Mouse (Mus musculus): Measurements from ENCODE around the gene Inpp5b. TPM values are rescaled to one million over a fixed set of nuclear protein-coding genes. Genes with fewer than 3 reads are reported as not detected.
A peak's percentile ranks its signal among the peaks of the same experiment; 100 is the strongest.
"Not testable (repeated sequence)": the region's sequence is repeated elsewhere in the genome, so short reads cannot be mapped to it uniquely, and the experiment has no call there.

The Inpp5b gene
- polyA plus RNA-seq, 1 experiment: 26.7 TPM

- Histone ChIP-seq H3K36me3 (ENCODE audit: control insufficient read depth, insufficient read depth, low read length) (peaks cover 7% of the 10 kb centered on the region), H3K27ac (ENCODE audit: insufficient read depth, low read depth, low read length) (no peak overlapping the region), H3K4me3 (ENCODE audit: low read depth, low read length) (no peak overlapping the region), H3K4me1 (ENCODE audit: control insufficient read depth, insufficient read depth, insufficient read length, low read length) (peaks cover 12% of the 10 kb centered on the region), H3K27me3 (ENCODE audit: control insufficient read depth, insufficient read depth, low read length) (no peaks in the 10 kb centered on the region)
- WGBS: 82% methylated on average over 6 of the region's 6 CpGs
- TF ChIP-seq POLR2A (IDR thresholded peaks at IDR 0.05; ENCODE audit: low read depth, low read length) (no peak), CTCF (IDR thresholded peaks at IDR 0.05; ENCODE audit: extremely low read depth, insufficient read length, insufficient replicate concordance, low read depth, low read length) (no peak)
These were observed 29.0 kb upstream of the Inpp5b start for GRCm38 (mm10) chr4:124712618-124713017.

GRCm38 (mm10) chr4:124713850-124714249, 27.8 kb upstream of the Inpp5b start:
- WGBS: 67% methylated on average over 5 of the region's 5 CpGs
- H3K4me3 ChIP-seq (ENCODE audit: low read depth, low read length); H3K27me3 ChIP-seq (ENCODE audit: control insufficient read depth, insufficient read depth, low read length); H3K27ac ChIP-seq (ENCODE audit: insufficient read depth, low read depth, low read length): not testable (repeated sequence)
- Histone ChIP-seq H3K36me3 (ENCODE audit: control insufficient read depth, insufficient read depth, low read length) (peaks cover 16% of the 10 kb centered on the region), H3K4me1 (ENCODE audit: control insufficient read depth, insufficient read depth, insufficient read length, low read length) (peaks cover 11% of the 10 kb centered on the region)

GRCm38 (mm10) chr4:124714545-124715481, 26.8 kb upstream of the Inpp5b start, which contains the start of gene Sf3a3:
Sf3a3 (plus strand) TSS chr4:124714776.
- Histone ChIP-seq H3K27me3 (ENCODE audit: control insufficient read depth, insufficient read depth, low read length) (no peaks in the 10 kb centered on the region), H3K27ac (ENCODE audit: insufficient read depth, low read depth, low read length) (no peak within 1 kb of the TSS), H3K4me1 (ENCODE audit: control insufficient read depth, insufficient read depth, insufficient read length, low read length) (peaks cover 5% of the 10 kb centered on the region), H3K4me3 (ENCODE audit: low read depth, low read length) (peak within 1 kb of the TSS; percentile 86), H3K36me3 (ENCODE audit: control insufficient read depth, insufficient read depth, low read length) (peaks cover 25% of the 10 kb centered on the region)
- under 1% methylated on average over 57 of the region's 57 CpGs for WGBS
- TF ChIP-seq POLR2A (IDR thresholded peaks at IDR 0.05; ENCODE audit: low read depth, low read length): no peak; the same call in 1 of the 2 replicates
- peak; percentile 77 for TF ChIP-seq CTCF (IDR thresholded peaks at IDR 0.05; ENCODE audit: extremely low read depth, insufficient read length, insufficient replicate concordance, low read depth, low read length)

- Histone ChIP-seq H3K36me3 (ENCODE audit: control insufficient read depth, insufficient read depth, low read length) (peaks cover 48% of the 10 kb centered on the region), H3K4me3 (ENCODE audit: low read depth, low read length) (no peak overlapping the region), H3K27ac (ENCODE audit: insufficient read depth, low read depth, low read length) (no peak overlapping the region), H3K27me3 (ENCODE audit: control insufficient read depth, insufficient read depth, low read length) (no peaks in the 10 kb centered on the region), H3K4me1 (ENCODE audit: control insufficient read depth, insufficient read depth, insufficient read length, low read length) (peaks cover 3% of the 10 kb centered on the region)
- 94% methylated on average over 4 of the region's 4 CpGs for WGBS
- no peak for TF ChIP-seq CTCF (IDR thresholded peaks at IDR 0.05; ENCODE audit: extremely low read depth, insufficient read length, insufficient replicate concordance, low read depth, low read length)
- TF ChIP-seq POLR2A (IDR thresholded peaks at IDR 0.05; ENCODE audit: low read depth, low read length): no peak
These were observed 22.5 kb upstream of the Inpp5b start for GRCm38 (mm10) chr4:124719101-124719500.

- Histone ChIP-seq H3K36me3 (ENCODE audit: control insufficient read depth, insufficient read depth, low read length) (peaks cover 68% of the 10 kb centered on the region), H3K27me3 (ENCODE audit: control insufficient read depth, insufficient read depth, low read length) (no peaks in the 10 kb centered on the region), H3K4me3 (ENCODE audit: low read depth, low read length) (no peak overlapping the region), H3K4me1 (ENCODE audit: control insufficient read depth, insufficient read depth, insufficient read length, low read length) (no peaks in the 10 kb centered on the region), H3K27ac (ENCODE audit: insufficient read depth, low read depth, low read length) (no peak overlapping the region)
- WGBS: 92% methylated on average over 6 of the region's 6 CpGs
- TF ChIP-seq POLR2A (IDR thresholded peaks at IDR 0.05; ENCODE audit: low read depth, low read length): no peak
- TF ChIP-seq CTCF (IDR thresholded peaks at IDR 0.05; ENCODE audit: extremely low read depth, insufficient read length, insufficient replicate concordance, low read depth, low read length): no peak
These were observed 15.5 kb upstream of the Inpp5b start for GRCm38 (mm10) chr4:124726121-124726520.

GRCm38 (mm10) chr4:124736952-124737351, 4.7 kb upstream of the Inpp5b start:
- Histone ChIP-seq H3K4me3 (ENCODE audit: low read depth, low read length) (no peak overlapping the region), H3K27me3 (ENCODE audit: control insufficient read depth, insufficient read depth, low read length) (no peaks in the 10 kb centered on the region), H3K36me3 (ENCODE audit: control insufficient read depth, insufficient read depth, low read length) (peaks cover under 1% of the 10 kb centered on the region; the same call in 1 of the 2 replicates), H3K4me1 (ENCODE audit: control insufficient read depth, insufficient read depth, insufficient read length, low read length) (peaks cover 6% of the 10 kb centered on the region; the same call in 1 of the 2 replicates), H3K27ac (ENCODE audit: insufficient read depth, low read depth, low read length) (no peak overlapping the region)
- no peak for TF ChIP-seq POLR2A (IDR thresholded peaks at IDR 0.05; ENCODE audit: low read depth, low read length)
- TF ChIP-seq CTCF (IDR thresholded peaks at IDR 0.05; ENCODE audit: extremely low read depth, insufficient read length, insufficient replicate concordance, low read depth, low read length): no peak
- WGBS: 84% methylated on average over 2 of the region's 2 CpGs

- Histone ChIP-seq H3K4me1 (ENCODE audit: control insufficient read depth, insufficient read depth, insufficient read length, low read length) (peaks cover 6% of the 10 kb centered on the region; the same call in 1 of the 2 replicates), H3K36me3 (ENCODE audit: control insufficient read depth, insufficient read depth, low read length) (no peaks in the 10 kb centered on the region; the same call in 1 of the 2 replicates), H3K27me3 (ENCODE audit: control insufficient read depth, insufficient read depth, low read length) (no peaks in the 10 kb centered on the region), H3K27ac (ENCODE audit: insufficient read depth, low read depth, low read length) (no peak overlapping the region), H3K4me3 (ENCODE audit: low read depth, low read length) (peak overlapping the region; percentile 14; the same call in 1 of the 2 replicates)
- WGBS: 72% methylated on average over 5 of the region's 5 CpGs
- no peak for TF ChIP-seq POLR2A (IDR thresholded peaks at IDR 0.05; ENCODE audit: low read depth, low read length)
- no peak for TF ChIP-seq CTCF (IDR thresholded peaks at IDR 0.05; ENCODE audit: extremely low read depth, insufficient read length, insufficient replicate concordance, low read depth, low read length)
These were observed 4.2 kb upstream of the Inpp5b start for GRCm38 (mm10) chr4:124737486-124737885.

All from small intestine, adult 2 months (tissue).